35 mouse cellular contexts compared by ENCODE assay signal in genomic region chr2:65856791-65857190, GRCm38 (mm10). TPM values are rescaled to one million over a fixed set of nuclear protein-coding genes. Genes with fewer than 3 reads are reported as not detected.
"Had no signal": no experiment of that assay in that cellular context is flagged by ENCODE, and none has a peak within 500 bp of the region (broad histone marks: within the 10 kb centered on the region; RNA-seq: fewer than 3 reads in every experiment).

No protein-coding gene starts in this region.

- H3K27ac ChIP-seq: limb, embryonic 10.5 days; limb, embryonic 12.5 days; limb, embryonic 13.5 days; limb, embryonic 15.5 days; liver, embryonic 12.5 days; liver, embryonic 13.5 days; liver, embryonic 14.5 days; liver, embryonic 15.5 days; lung, embryonic 15.5 days; macrophage; midbrain, embryonic 10.5 days; midbrain, embryonic 12.5 days; midbrain, embryonic 13.5 days; midbrain, embryonic 15.5 days; neural tube, embryonic 12.5 days had no signal

- H3K27me3 ChIP-seq: limb, embryonic 12.5 days; limb, embryonic 13.5 days; limb, embryonic 15.5 days; liver, embryonic 12.5 days; liver, embryonic 13.5 days; liver, embryonic 15.5 days; lung, embryonic 15.5 days; megakaryocyte, embryonic 14.5 days; midbrain, embryonic 12.5 days; midbrain, embryonic 13.5 days; midbrain, embryonic 15.5 days; neural tube, embryonic 12.5 days had no signal

- H3K4me3 ChIP-seq: limb, embryonic 10.5 days; limb, embryonic 12.5 days; limb, embryonic 13.5 days; limb, embryonic 15.5 days; liver, embryonic 12.5 days; liver, embryonic 13.5 days; liver, embryonic 15.5 days; lung, embryonic 15.5 days; megakaryocyte, embryonic 14.5 days; midbrain, embryonic 10.5 days; midbrain, embryonic 12.5 days; midbrain, embryonic 13.5 days; midbrain, embryonic 15.5 days; myocyte; neural tube, embryonic 12.5 days had no signal

- H3K9ac ChIP-seq: limb, embryonic 12.5 days; limb, embryonic 13.5 days; limb, embryonic 15.5 days; liver, embryonic 12.5 days; liver, embryonic 13.5 days; liver, embryonic 14.5 days; liver, embryonic 15.5 days; liver, postnatal 0 days; lung, embryonic 14.5 days; lung, embryonic 15.5 days; midbrain, embryonic 12.5 days; midbrain, embryonic 13.5 days; midbrain, embryonic 15.5 days; neural tube, embryonic 12.5 days had no signal

- DNase-seq: left cerebral cortex, postnatal 4 days; liver; liver, embryonic 13.5 days; liver, postnatal 0 days; lung, adult 18-20 months; lung, adult 2 months; lung, embryonic 14.5 days; lung, postnatal 10 days; lung, postnatal 14 days; lung, postnatal 36 days; lung, postnatal 4 days; midbrain, embryonic 14.5 days had no signal

- H3K36me3 ChIP-seq: limb, embryonic 12.5 days; limb, embryonic 13.5 days; limb, embryonic 15.5 days; liver, embryonic 12.5 days; liver, embryonic 13.5 days; liver, embryonic 15.5 days; lung, embryonic 15.5 days; midbrain, embryonic 10.5 days; midbrain, embryonic 12.5 days; midbrain, embryonic 13.5 days; midbrain, embryonic 15.5 days; neural tube, embryonic 12.5 days had no signal

- ATAC-seq: liver, embryonic 12.5 days; liver, postnatal 0 days; lung, postnatal 0 days; midbrain, embryonic 13.5 days; midbrain, embryonic 15.5 days; midbrain, embryonic 16.5 days had no signal

- H3K4me1 ChIP-seq: limb, embryonic 13.5 days; limb, embryonic 15.5 days; liver, embryonic 12.5 days; liver, embryonic 13.5 days; liver, embryonic 15.5 days; lung, embryonic 15.5 days; megakaryocyte, embryonic 14.5 days; neural tube, embryonic 12.5 days had no signal

RNA-seq across cellular contexts. Expression of gene Csrnp3, which starts 11.2 kb away (rescaled TPM):
- total RNA-seq: liver, adult 2 months; megakaryocyte, adult 5-6 weeks; megakaryocyte-erythroid progenitor cell, adult 5-6 weeks; monocyte, adult 5-6 weeks had no signal
- polyA plus RNA-seq: liver, adult 2 months; liver, embryonic 16.5 days; liver, postnatal 0 days; macrophage had no signal
